Mouse (Mus musculus): Measurements from ENCODE around the gene Frmd5.

Frmd5 gene

DNA sequence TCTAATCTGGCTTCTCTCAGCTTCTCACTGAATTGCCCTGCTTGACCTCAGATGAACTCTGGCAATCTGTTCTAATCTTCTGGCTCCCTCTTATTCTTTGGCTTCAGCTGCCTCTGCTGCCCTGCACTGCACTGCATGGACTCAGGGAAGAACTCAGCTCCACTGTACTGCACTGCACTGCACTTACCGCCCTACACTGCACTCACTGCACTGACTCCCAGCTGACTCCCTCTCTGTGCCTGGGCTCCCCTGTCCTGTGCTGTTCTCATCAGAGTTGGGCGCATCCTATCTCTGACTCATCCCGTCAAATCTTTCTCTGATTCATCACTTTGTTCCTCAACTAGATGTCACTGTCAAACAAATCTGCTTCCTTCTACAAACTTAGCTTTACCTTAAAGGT lies 124.5 kb downstream of the Frmd5 start:
- no peak for DNase-seq (ENCODE audit: low read depth)

DNA sequence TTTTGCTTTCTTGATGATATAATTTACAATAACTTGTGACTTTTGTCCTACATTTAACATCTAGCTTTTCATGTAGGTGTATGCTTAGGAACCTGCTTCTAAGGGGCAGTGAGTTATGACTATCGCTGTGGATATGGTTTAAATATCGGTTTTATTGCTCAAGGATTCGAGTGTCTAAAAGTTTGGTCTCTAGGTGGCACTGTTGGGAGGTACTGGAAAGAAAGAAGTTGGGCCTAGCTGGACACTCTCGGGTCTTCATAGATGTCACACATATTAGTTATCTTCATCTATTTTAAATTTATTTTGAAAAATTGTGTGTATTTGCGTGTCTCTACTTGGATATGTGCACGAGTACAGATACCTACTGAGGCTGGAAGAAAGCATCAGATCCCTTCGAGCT lies 127.2 kb downstream of the Frmd5 start:
- peak; percentile 48 for DNase-seq (ENCODE audit: low read depth)

DNA sequence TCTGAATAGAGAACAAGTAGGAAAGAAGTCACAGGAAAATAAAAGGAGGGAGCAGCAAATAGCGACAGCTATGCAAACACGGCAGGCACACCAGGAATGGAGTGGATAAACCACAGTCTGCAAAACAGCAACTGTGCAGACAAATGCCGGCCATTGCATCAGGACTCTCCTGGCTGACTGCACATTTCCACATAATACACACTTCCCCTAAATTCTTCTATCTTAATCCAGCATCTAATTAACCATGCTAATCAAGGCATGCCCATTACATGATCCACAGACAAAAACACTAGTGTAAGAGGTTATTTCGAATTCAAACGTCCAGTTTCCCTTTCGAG lies 129.3 kb downstream of the Frmd5 start:
- DNase-seq (ENCODE audit: low read depth), result no peak

DNA sequence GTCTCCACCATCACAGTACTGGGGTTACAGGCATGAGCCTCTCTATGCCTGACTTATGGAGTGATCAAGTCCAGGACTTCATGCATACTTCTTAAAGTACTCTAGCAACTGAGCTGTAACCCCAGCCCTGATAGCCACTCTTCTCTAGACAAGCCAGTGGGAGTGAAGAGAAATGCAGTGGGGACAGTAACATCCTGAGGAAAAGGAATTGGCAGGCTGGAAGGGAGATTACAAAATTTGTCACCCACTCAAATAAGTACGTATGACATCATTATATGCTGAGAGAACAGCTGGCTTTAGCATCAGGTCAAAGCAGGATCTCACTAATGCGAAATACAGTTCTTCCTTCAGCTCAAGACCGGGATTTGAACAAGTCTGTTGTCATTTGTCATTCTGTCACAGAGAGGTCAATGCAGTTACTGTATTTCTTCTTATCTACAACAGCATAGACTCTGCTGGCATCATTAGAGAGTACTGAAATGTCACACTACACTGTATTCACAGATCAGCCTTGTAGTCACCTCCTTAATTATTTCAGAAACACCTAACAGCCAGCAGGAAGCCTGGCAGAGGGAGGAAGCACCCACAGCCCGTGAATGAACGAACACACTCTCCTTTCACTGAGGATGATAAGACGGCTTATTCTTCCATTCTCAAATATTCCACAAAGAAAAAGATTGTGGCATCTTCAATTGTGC lies 129.8 kb downstream of the Frmd5 start:
- DNase-seq (ENCODE audit: low read depth), result no peak

DNA sequence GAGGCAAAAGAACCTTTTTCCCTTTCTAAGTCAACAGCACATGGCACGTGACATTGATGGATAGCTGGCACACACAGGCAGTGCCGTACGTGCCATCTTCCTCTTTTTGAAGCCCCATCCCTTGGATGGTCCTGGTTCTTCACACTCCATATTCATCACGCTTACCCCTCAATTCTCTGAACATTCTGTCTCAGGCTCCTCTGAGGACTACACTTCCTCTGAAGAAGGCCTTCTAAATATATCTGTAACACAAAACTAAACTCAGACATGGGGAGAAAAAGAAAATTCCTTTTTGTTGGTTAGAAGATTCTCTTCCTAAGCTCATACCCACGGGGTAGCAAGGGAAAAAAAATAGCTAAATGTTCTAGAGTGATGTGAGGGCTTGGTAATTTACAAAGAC lies 131.0 kb downstream of the Frmd5 start:
- no peak for DNase-seq (ENCODE audit: low read depth)

DNA sequence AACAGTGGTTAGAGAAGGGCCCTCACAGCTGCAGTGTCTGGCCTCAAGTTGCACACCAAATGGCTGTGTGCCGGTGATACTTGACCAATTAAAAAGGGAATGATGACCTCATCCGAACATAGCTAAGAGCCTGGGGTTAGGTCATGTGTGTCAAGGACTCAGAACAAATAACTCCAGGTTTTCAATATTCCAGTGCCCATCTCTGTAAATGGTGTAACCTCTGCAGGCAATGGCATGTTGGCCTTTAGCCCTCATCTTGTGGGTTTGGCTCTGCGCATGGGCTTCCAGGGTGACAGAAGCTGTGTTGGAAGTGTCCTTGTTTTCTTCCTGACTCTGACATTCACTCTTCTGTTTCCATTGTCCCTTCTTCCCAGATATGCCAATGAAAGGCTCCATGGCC lies 131.8 kb downstream of the Frmd5 start:
- DNase-seq (ENCODE audit: low read depth), result no peak

DNA sequence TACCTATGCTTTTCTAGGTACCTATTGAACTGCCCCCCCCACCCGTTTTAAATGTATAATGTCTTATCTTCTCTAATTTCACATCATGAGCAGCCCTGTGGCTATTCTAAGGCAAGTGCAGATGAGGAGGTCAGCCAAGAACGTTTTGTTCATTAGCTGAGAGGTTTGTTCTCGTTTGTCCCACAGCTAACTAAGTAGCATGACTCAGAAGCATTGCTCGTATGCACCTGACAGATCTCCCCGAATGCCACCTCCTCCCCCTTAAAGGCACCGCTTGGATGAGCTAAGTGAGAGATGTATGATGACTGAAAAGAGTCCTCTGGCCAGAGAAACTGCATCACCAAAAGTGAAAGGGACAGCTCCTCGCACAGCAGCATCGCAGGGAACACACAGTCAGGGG lies 132.7 kb downstream of the Frmd5 start:
- DNase-seq (ENCODE audit: low read depth), result no peak

DNA sequence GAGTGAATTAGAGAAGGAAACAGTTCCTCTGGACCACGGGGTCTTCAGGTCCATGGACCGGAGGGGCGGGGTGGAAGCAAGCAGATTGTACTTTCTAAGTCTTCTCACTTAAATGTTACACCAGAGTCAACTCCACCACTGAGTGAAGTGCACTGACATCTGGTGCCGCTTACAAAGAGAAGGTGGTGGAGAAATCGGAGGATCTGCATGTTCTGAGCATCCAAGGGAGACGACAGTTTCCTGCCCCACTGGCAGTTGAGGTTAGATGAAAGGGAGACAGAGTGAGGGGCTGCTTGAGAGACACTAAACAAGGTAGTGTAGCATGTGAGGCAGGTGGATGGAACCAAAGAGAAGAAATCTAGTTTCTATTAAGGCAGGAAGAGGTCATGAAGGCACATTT lies 137.0 kb downstream of the Frmd5 start:
- DNase-seq (ENCODE audit: low read depth), result no peak

DNA sequence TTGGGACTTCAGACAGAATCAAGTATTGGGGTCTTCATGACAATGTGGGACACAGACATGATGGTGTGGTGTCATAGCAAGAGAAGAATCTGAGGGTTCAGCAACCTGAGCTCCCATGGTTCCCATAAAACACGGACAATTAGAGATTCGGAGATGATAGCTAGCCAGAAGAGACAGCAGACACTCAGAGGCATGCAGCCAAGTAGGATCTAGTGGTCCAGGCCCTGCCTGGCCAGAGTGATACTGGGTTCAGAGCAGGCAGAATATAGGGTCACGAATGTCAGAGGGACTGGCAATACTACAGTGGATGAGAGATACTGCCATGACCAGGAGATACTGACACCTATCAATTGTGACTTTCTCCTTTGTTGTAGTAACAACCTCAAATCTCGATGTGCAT lies 138.6 kb downstream of the Frmd5 start:
- DNase-seq (ENCODE audit: low read depth), result no peak

DNA sequence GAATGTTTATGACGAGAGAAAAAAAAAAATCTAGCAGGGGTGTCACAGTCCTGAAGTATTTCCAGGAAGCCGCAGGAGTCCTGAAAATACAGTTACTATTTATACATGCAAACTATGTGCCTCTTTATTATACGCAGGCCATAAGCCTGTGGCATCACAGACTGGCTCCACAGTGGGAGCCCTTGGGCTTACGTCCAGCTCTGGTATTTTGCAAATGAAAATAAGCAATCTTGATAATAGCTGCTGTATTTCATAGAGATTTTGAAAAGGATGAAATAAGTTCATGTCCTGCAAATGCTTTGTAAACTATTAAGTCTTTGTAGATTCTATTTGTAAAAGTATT lies 145.8 kb downstream of the Frmd5 start:
- no peak for DNase-seq (ENCODE audit: low read depth)

DNA sequence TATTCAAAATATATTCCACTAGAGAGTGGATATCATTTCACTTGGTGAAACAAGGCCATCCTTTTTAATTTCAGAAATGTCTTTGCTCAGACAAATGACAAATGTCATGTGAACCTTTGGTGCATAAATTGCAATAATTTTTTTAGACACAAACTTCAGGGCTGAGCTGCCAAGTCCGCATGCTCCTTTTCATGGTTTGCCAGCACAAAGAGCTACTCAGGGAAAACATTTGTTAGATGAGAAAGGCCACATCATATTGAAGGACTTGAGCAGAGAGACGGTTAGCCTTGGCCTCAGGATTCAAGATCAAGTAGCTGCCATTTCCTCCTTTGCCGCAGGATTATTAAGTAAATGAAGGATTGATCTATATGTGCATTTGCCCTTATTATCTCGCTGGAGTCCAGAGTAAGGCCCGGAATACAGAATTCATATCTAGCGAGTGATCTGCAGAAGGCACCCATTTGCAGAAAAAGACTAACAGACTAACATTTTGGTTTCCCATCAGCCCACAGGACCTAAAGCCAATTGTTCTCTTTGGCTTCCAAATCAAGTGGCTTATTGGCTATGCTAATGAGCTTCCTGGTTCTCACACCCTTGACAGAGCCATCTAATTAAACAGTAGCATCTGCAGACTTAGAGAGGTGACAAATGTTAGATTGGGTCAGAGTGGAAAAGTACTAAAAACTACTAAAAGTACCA lies 146.3 kb downstream of the Frmd5 start:
- no peak for DNase-seq (ENCODE audit: low read depth)

DNA sequence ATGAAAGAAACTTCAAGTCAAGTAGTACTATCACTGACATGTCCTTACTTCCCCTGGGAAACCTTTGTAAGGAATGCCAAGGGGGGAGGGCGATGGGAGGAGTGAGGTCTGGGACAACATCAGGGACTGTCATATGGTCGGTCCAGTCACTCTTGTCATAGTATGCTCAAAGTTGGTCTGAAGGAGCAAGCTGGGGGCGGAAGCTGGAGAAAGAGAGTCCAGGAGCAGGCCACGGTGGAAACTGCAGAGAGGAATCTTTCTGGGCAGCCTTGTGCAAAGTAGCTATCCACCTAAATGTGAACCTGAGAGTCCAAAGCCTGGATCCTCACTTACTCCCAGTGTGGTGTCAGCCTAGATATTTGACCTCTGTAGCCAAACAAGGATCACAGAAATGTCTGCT lies 147.5 kb downstream of the Frmd5 start:
- DNase-seq (ENCODE audit: low read depth), result no peak

DNA sequence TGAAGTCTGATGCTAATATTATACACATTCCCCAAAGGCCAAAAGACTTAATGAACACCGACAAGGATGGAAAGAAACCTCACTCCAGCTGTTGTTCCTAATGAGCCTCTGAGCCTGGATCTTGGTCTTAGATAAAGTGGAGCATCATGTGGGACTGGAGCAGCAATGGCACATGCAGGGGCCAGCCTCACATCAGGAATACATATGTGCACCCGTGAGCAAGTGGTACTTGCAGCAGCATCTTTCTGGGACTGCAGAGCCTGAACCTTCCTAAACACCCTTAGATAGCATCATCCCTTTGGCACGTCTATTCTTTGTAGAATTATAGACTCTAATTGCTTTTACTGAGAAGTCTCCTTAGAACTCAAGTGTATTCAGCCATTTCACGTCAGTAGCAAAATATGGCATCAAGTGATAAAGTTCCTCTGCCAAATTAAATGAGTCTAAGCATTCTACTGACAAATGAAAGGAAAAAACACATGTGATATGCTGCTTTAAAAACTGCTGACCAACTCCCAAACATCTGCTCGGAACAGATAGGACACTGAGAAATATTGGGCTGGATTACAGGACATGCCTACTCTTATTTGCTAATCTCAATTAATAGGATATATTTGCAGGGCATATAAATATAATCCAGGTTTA lies 148.6 kb downstream of the Frmd5 start:
- no peak for DNase-seq (ENCODE audit: low read depth)

DNA sequence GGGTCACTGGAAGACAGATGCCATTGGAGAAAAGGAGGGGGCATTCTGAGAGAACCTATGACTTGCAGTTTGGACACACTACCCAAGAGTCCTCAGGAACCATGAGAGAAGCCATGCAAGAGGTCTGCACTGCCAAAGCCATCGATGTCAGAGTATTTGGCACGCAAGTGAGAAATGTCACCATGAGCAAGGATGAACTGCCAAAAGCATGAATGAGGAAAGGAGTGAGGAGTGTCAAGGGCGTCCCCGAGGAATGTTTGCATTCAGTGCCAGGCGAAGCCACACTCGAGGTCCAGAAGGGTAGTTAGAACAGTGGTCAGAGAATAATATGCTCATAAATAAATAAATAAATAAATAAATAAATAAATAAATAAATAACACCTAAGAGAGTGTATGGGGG lies 150.9 kb downstream of the Frmd5 start:
- no peak for DNase-seq (ENCODE audit: low read depth)

DNA sequence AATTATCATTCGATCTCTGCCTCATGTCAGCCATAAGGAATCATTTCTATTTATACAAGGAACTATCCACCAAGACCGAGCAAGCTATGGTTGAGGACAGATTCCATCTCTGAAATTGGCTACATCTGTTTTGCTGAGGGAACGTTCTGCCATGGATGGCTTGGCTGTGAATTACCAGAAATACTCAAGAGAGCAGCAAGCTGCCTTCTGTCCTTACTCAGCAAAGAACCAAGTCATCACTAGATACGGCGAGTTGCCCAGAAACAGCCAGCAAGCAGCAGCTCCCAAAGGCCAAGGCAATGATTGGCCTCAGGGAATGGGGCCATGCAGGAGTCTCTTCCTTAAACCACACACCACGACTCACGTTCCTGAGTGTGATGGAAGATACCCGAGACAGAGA lies 151.8 kb downstream of the Frmd5 start:
- DNase-seq (ENCODE audit: low read depth), result no peak

DNA sequence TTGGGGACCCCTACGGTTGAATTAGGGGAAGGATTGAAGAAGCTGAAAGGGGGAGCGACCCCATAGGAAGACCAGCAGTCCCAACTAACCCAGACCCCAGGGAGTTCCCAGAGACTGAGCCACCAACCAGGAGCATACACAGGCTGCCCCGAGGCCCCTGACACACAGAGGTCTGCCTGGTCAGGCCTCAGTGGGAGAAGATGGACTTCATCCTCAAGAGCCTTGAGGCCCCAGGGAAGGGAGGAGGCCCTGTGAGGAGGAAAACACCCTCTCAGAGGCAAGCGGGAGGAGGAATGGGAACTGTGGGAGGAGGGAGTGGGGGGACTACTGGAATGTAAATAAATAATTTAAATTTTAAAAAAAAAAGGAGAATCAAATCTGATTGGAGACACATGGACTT lies 160.4 kb downstream of the Frmd5 start:
- DNase-seq (ENCODE audit: low read depth), result no peak

DNA sequence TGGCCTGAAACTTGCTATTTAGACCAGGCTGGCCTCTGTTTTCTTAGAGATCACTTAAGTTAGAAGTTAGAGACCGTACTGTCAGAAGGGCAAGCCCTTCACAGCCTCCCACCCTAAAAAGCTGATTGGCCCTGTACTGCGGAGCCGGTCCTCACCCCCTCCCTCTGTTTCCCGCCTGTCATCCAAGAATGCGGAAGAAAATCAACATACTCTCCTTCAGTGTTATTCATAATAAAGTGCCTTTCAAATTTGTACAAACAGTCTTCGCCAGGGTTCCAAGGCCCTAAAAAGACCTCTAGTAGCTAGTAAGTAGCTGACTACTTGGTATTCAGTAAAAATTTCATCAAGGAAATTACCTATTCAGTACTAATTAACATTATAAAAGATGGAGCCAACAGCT lies 164.0 kb downstream of the Frmd5 start:
- DNase-seq (ENCODE audit: low read depth), result no peak

DNA sequence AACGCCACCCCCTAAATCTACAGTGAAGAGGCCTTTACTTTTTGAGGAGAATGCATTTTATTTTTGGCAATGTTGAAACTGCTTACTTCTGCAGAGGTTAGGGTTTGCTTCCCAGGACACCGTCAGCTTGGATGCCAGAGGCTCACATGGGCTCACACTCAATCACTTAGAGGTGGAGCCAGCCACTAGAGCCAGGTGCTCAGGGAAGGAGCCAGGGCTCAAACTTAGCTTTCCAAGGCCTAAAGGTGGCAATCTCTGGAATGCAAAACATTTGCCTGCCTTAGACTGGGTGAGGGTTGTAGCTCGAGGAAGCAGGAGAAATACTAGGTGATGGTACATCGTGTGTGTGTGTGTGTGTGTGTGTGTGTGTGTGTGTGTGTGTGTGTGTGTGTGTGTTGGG lies 174.8 kb downstream of the Frmd5 start:
- DNase-seq (ENCODE audit: low read depth), result no peak

DNA sequence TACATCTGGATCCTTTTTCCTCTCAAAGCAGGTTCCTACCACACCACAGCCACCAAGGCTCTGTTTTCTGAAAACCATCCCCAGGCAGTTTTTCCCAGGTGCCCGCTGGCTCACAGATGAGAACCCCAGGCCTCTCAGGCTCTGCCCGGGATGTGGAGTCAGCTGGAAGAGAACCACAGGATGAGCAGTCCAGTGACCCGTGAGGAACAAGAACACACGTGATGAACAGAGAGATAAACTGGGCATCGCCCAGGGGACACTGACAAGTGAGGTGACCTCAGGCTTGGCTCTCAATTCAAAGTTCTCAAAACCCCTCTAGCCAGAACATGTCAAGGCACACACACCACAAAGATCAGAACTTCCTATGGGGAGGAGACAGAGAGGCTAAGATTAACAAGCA lies 176.6 kb downstream of the Frmd5 start:
- DNase-seq (ENCODE audit: low read depth), result no peak

DNA sequence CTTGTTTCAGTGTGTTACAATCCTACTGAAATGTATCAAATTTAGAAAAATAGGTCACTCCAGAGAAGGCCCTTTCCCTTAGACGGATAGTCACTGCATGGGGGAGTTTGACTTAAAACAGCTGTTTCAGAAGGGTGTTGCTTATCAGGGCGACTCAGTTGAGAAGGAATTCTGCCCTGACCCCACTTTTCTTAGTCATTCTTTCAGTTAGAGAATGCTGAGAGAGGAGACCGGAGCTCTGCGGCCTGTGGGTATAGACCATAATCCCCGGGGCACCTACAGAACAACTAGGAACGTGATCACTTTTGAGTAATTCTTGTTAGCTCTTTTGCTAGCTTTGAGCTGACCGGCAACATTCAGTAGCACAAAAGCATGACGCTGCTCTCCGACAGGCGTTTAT lies 178.6 kb downstream of the Frmd5 start:
- DNase-seq (ENCODE audit: low read depth), result no peak

DNA sequence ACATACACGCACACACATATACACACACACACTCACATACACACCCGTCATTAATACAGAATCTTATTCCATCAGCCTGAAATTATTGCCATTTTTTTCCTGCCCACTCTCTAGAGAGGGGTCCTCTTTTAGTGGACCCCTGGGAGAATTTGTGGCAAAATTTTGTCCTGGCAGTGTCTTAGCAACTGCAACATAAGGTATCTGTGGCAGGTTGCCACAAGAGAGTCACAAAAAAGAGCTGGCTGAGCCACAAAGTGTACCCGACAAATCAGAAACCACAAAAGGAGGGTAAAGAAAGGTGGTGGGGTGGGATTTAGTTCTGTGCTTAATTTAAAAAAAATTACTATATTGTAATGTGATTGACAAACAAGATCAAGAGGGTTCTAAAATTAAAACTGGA lies 181.0 kb downstream of the Frmd5 start:
- no peak for DNase-seq (ENCODE audit: low read depth)

DNA sequence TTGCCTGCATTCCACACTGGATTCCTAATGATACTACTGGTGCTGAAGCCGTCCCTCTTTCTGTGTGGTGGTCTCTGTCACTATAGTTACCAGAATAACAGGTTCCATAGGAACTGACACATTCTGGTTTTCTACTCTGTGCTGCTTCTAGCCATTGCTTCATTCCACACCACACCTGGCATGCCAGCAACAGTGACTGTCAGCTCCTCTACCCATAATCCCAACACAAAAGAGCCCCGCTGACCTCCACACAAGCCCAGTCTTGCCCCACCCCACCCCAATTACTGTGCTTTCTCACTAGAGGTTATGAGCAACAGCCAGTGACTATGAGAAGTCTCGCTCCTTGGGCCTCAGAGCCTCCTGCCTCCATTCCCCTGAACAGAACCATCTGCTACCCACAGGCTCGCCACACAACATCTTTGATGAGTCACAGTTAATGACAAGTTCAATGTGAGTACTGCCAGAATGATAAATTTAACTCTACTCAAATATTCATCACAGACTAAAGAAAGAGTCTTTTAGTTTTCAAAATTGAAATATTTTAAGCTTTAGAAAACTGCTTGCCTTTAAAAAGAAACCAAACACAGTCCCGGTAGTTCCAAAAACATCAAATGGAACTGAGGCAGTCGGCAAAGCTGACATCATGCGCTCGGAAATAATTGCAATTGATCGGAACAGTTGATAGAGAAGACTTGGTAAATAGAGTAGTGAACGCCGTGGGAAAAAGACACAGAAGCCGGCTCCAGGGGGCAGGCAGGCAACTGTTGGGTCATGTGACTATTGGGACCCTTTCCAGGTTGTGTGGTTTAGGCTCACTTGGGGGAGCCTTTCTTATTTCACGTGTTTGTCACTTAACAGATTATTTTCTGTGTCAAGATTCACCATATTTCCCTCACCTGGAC lies 185.4 kb downstream of the Frmd5 start:
- peak; percentile 28 for DNase-seq (ENCODE audit: low read depth)
